Mouse (Mus musculus): ENCODE results near the gene Gm10306. TPM values are rescaled to one million over a fixed set of nuclear protein-coding genes. Genes with fewer than 3 reads are reported as not detected.

The Gm10306 gene
- total and polyA plus RNA-seq, 2 experiments from 2014 or later = 0.34 TPM; not detected in 1

- DNase-seq (no peak), ATAC-seq (no peak)
- WGBS = 91% methylated on average over 4 of the region's 4 CpGs
- Histone ChIP-seq H3K27me3 (ENCODE audit: insufficient read depth, low read length) (no peaks in the 10 kb centered on the region), H3K4me2 (ENCODE audit: low read depth) (no peak overlapping the region), H3K27ac (ENCODE audit: low read depth, low read length) (no peak overlapping the region), H3K9me3 (ENCODE audit: low read length) (no peaks in the 10 kb centered on the region), H3K4me3 (ENCODE audit: low read depth, low read length) (no peak overlapping the region), H3K36me3 (ENCODE audit: insufficient read depth) (peaks cover 30% of the 10 kb centered on the region), H3K4me1 (ENCODE audit: insufficient read depth) (no peaks in the 10 kb centered on the region), H3K9ac (no peak overlapping the region)
- TF ChIP-seq CTCF (IDR thresholded peaks at IDR 0.05; ENCODE audit: low read depth) = no peak
Observed at GRCm38 (mm10) chr4:94572677-94573076, 16.3 kb downstream of the Gm10306 start.

DNA sequence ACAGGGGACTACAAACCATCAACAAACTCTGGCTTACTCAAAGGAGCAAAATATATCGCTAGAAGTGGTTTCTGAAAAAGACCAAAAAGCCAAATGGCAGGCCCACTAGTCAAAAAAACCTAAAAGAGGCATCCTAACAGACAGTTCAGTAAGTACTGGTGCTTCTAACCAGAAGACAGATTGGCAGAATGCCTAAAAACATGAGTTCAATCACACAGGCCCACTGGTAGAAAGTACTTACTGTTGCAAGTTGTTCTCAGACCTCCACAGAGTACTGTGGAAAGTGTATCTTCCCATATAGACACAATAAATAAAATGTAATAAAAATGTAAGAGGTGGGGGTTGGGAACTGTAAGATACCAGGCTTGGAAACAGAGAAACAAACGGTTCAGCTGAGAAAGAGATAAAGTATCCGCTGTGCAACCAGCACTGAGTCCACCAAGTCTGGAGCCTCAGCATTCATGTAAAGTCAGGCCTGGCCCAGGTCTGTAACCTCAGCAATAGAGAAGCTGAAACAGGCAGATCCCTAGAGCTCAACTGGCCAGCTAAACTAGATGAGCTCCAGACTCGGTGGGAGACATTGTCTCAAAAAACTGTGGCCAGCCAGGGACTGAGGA, 35.5 kb downstream of the Gm10306 start:
- Histone ChIP-seq H3K27ac (ENCODE audit: low read depth, low read length) (no peak overlapping the region), H3K27me3 (ENCODE audit: insufficient read depth, low read length) (no peaks in the 10 kb centered on the region), H3K4me3 (ENCODE audit: low read depth, low read length) (no peak overlapping the region), H3K4me2 (ENCODE audit: low read depth) (no peak overlapping the region), H3K9me3 (ENCODE audit: low read length) (no peaks in the 10 kb centered on the region), H3K4me1 (ENCODE audit: insufficient read depth) (no peaks in the 10 kb centered on the region), H3K9ac (no peak overlapping the region), H3K36me3 (ENCODE audit: insufficient read depth) (no peaks in the 10 kb centered on the region)
- ATAC-seq (no peak), DNase-seq (no peak)
- no peak for TF ChIP-seq CTCF (IDR thresholded peaks at IDR 0.05; ENCODE audit: low read depth)
- WGBS = 77% methylated on average over 4 of the region's 4 CpGs

GRCm38 (mm10) chr4:94592709-94593108, 36.4 kb downstream of the Gm10306 start:
- no peak for TF ChIP-seq CTCF (IDR thresholded peaks at IDR 0.05; ENCODE audit: low read depth)
- no peak for ATAC-seq

GRCm38 (mm10) chr4:94601395-94601794, 45.0 kb downstream of the Gm10306 start:
- no peak overlapping the region for H3K27ac ChIP-seq (ENCODE audit: low read depth, low read length)
- TF ChIP-seq CTCF (IDR thresholded peaks at IDR 0.05; ENCODE audit: low read depth) = peak; percentile 36
- H3K4me3 ChIP-seq (ENCODE audit: low read depth, low read length) = no peak overlapping the region
- H3K9me3 ChIP-seq (ENCODE audit: low read length) = no peaks in the 10 kb centered on the region
- no peak overlapping the region for H3K9ac ChIP-seq
- H3K27me3 ChIP-seq (ENCODE audit: insufficient read depth, low read length) = no peaks in the 10 kb centered on the region
- DNase-seq (no peak), ATAC-seq (no peak)
- H3K4me2 ChIP-seq (ENCODE audit: low read depth) = peak overlapping the region; percentile 81; the same call in 1 of the 2 replicates
- no peaks in the 10 kb centered on the region for H3K36me3 ChIP-seq (ENCODE audit: insufficient read depth)
- H3K4me1 ChIP-seq (ENCODE audit: insufficient read depth) = peaks cover 8% of the 10 kb centered on the region
- 87% methylated on average over 4 of the region's 4 CpGs for WGBS

More at GRCm38 (mm10) chr4:94592709-94593108, 36.4 kb downstream of the Gm10306 start:
- H3K4me2 ChIP-seq (ENCODE audit: low read depth) = no peak overlapping the region
- no peaks in the 10 kb centered on the region for H3K27me3 ChIP-seq (ENCODE audit: insufficient read depth, low read length)
- no peak for DNase-seq
- no peak overlapping the region for H3K9ac ChIP-seq
- H3K9me3 ChIP-seq (ENCODE audit: low read length) = no peaks in the 10 kb centered on the region
- H3K4me1 ChIP-seq (ENCODE audit: insufficient read depth) = no peaks in the 10 kb centered on the region
- H3K36me3 ChIP-seq (ENCODE audit: insufficient read depth) = no peaks in the 10 kb centered on the region
- no peak overlapping the region for H3K27ac ChIP-seq (ENCODE audit: low read depth, low read length)
- no peak overlapping the region for H3K4me3 ChIP-seq (ENCODE audit: low read depth, low read length)

- Histone ChIP-seq H3K27ac (ENCODE audit: low read depth, low read length) (peak overlapping the region; percentile 95), H3K4me1 (ENCODE audit: insufficient read depth) (peaks cover 8% of the 10 kb centered on the region), H3K9ac (peak overlapping the region; percentile 90), H3K9me3 (ENCODE audit: low read length) (no peaks in the 10 kb centered on the region), H3K27me3 (ENCODE audit: insufficient read depth, low read length) (no peaks in the 10 kb centered on the region), H3K4me2 (ENCODE audit: low read depth) (peak overlapping the region; percentile 81), H3K36me3 (ENCODE audit: insufficient read depth) (no peaks in the 10 kb centered on the region), H3K4me3 (ENCODE audit: low read depth, low read length) (peak overlapping the region; percentile 94)
- DNase-seq = no peak
- under 1% methylated on average over 32 of the region's 33 CpGs for WGBS
- no peak for ATAC-seq
- no peak for TF ChIP-seq CTCF (IDR thresholded peaks at IDR 0.05; ENCODE audit: low read depth)
Observed at GRCm38 (mm10) chr4:94602496-94603030, 46.2 kb downstream of the Gm10306 start.

DNA sequence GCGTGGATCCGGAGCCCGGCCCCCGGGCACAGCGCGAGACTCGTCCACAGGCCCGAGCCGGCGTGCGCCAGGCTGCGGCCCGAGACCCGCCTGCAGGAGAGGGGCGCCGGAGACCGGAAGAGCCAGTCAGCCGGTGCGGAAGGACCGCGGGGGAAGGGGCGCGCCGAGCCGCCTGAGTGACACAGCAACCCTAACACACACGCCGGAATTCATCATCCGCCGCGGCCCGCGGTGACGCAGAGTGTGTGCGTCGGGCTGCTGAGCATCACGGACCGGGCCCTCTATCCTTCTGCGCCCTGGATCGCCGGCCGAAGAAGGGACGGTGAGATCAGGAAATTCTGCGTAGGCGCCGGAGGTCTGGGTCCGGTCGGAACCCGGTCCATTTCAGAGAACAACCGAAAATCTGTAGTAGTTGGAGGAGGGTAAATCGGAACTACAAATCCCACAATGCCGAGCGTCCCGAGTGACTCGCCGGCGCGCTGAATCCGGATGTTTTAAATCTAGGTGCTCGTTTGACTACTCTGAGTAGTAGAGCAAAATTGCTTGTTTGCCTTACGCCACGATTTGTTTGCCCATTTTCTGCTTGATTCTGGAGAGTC, 46.8 kb downstream of the Gm10306 start, which contains the start of gene Plaa:
Plaa (minus strand) TSS at position 214 of the 599 bp plus-strand sequence.
- WGBS = 2% methylated on average over 61 of the region's 61 CpGs
- Histone ChIP-seq H3K27me3 (ENCODE audit: insufficient read depth, low read length) (no peaks in the 10 kb centered on the region), H3K9ac (peak within 1 kb of the TSS; percentile 90), H3K4me2 (ENCODE audit: low read depth) (peak within 1 kb of the TSS; percentile 81), H3K9me3 (ENCODE audit: low read length) (no peaks in the 10 kb centered on the region), H3K4me1 (ENCODE audit: insufficient read depth) (peaks cover 8% of the 10 kb centered on the region), H3K27ac (ENCODE audit: low read depth, low read length) (peak within 1 kb of the TSS; percentile 95), H3K36me3 (ENCODE audit: insufficient read depth) (no peaks in the 10 kb centered on the region), H3K4me3 (ENCODE audit: low read depth, low read length) (peak within 1 kb of the TSS; percentile 94)
- peak; percentile 96 for DNase-seq
- ATAC-seq = peak; percentile 100
- TF ChIP-seq CTCF (IDR thresholded peaks at IDR 0.05; ENCODE audit: low read depth) = 0 out of 2 replicates have a peak, but pooled peaks have one; percentile 22

GRCm38 (mm10) chr4:94604452-94605019, 48.2 kb downstream of the Gm10306 start:
- Histone ChIP-seq H3K4me1 (ENCODE audit: insufficient read depth) (peaks cover 8% of the 10 kb centered on the region), H3K9me3 (ENCODE audit: low read length) (no peaks in the 10 kb centered on the region), H3K36me3 (ENCODE audit: insufficient read depth) (no peaks in the 10 kb centered on the region), H3K27ac (ENCODE audit: low read depth, low read length) (no peak overlapping the region), H3K27me3 (ENCODE audit: insufficient read depth, low read length) (no peaks in the 10 kb centered on the region), H3K4me2 (ENCODE audit: low read depth) (no peak overlapping the region), H3K9ac (no peak overlapping the region), H3K4me3 (ENCODE audit: low read depth, low read length) (no peak overlapping the region)
- 89% methylated on average over 2 of the region's 2 CpGs for WGBS
- TF ChIP-seq CTCF (IDR thresholded peaks at IDR 0.05; ENCODE audit: low read depth) = no peak
- DNase-seq (no peak), ATAC-seq (no peak)

Data from forebrain, postnatal 0 days (tissue).